Mouse (Mus musculus) heart, embryonic 16.5 days (tissue): Measurements from ENCODE around the gene 2310022B05Rik. TPM values are rescaled to one million over a fixed set of nuclear protein-coding genes. Genes with fewer than 3 reads are reported as not detected.
A peak's percentile ranks its signal among the peaks of the same experiment; 100 is the strongest.

Source experiments
- ATAC-seq: fragments of 200-750 bp; cut with Nextera tagmentation; replicated peaks from 2 replicates; pipeline ENCODE4 v1.8.0; 2017; ENCODE audit warnings: moderate number of reproducible peaks; ENCODE audit not compliant: insufficient read depth, low FRiP score; ENCODE audit errors: extremely low read depth
- H3K27ac ChIP-seq: fragments of 300-500 bp; sonication (generic); 2 replicates; pipeline ENCODE4 v1.5.1; 2014; ENCODE audit warnings: mild to moderate bottlenecking, low read length, control low read depth, moderate library complexity
- H3K27me3 ChIP-seq: fragments of 300-500 bp; sonication (generic); 2 replicates; pipeline ENCODE4 v1.6.1; 2014; ENCODE audit warnings: low read length, mixed read lengths; ENCODE audit not compliant: control insufficient read depth, insufficient read depth
- H3K36me3 ChIP-seq: fragments of 300-500 bp; sonication (generic); 2 replicates; pipeline ENCODE4 v1.6.1; 2014; ENCODE audit not compliant: control insufficient read depth, insufficient read depth
- H3K4me1 ChIP-seq: fragments of 300-500 bp; sonication (generic); 2 replicates; pipeline ENCODE4 v1.6.1; 2014; ENCODE audit warnings: low read length, mixed read lengths; ENCODE audit not compliant: control insufficient read depth, insufficient read depth
- H3K4me2 ChIP-seq: fragments of 300-500 bp; sonication (generic); 2 replicates; pipeline ENCODE4 v1.6.1; 2014; ENCODE audit warnings: low read depth, mild to moderate bottlenecking, control low read depth, low read length
- H3K4me3 ChIP-seq: fragments of 300-500 bp; sonication (generic); 2 replicates; pipeline ENCODE4 v1.5.1; 2014; ENCODE audit warnings: mild to moderate bottlenecking, control low read depth, low read length
- H3K9ac ChIP-seq: fragments of 300-500 bp; sonication (generic); 2 replicates; pipeline ENCODE4 v1.6.1; 2014; ENCODE audit warnings: low read length, control low read depth
- H3K9me3 ChIP-seq: fragments of 300-500 bp; sonication (generic); replicated peaks from 2 replicates; pipeline ENCODE4 v1.6.1; 2016; ENCODE audit warnings: low read length; ENCODE audit not compliant: control insufficient read depth
- WGBS: fragments of 180-500 bp; shearing (Covaris S2); extraction: QIAGEN DNeasy Blood & Tissue Kit; methylation state at CpG from one replicate; pipeline ENCODE4 v1.1.7; 2014; 5-methylcytosine and 5-hydroxymethylcytosine counted together
- polyA plus RNA-seq: library from polyadenylated mRNA; unstranded; fragments of >200 nt; fragmentation: Nextera tagmentation; extraction: Ambion mirVana; gene quantifications from 2 replicates; pipeline ENCODE4 v1.2.1, GENCODE M21; 2015

The 2310022B05Rik gene
- polyA plus RNA-seq, 1 experiment from 2014 or later, result 39.3 TPM

- 55% methylated on average over 7 of the region's 7 CpGs for WGBS
- peaks cover 16% of the 10 kb centered on the region for H3K36me3 ChIP-seq
- H3K27me3 ChIP-seq, result no peaks in the 10 kb centered on the region
- peak overlapping the region; percentile 97 for H3K27ac ChIP-seq
- H3K9ac ChIP-seq, result no peak overlapping the region
- no peak for ATAC-seq
- H3K9me3 ChIP-seq, result no peaks in the 10 kb centered on the region
- peaks cover 29% of the 10 kb centered on the region for H3K4me1 ChIP-seq
- no peak overlapping the region for H3K4me3 ChIP-seq
- H3K4me2 ChIP-seq, result no peak overlapping the region
Observed at GRCm38 (mm10) chr8:124631966-124632365, 31.2 kb downstream of the 2310022B05Rik start.

DNA sequence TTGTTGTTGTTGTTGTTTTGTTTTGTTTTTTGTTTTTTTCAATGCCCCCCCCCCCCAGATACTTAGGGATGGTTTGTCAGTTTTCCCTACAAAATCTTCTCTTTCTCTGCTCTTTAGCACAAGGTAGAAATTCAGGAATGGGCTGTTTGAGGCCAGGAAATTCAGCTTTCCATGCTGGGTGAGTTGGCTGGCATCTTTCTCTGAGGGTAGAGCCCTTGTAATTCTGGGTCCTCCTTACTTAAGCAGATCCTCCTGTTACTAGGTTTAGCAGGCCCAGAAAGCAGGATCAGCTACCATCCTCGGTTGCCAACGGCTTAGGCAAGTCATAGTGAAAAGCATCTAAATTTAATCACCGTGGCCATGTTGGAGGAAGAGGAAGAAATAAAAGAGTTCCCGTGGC, 32.3 kb downstream of the 2310022B05Rik start:
- Histone ChIP-seq H3K9ac (no peak overlapping the region), H3K4me1 (peaks cover 29% of the 10 kb centered on the region), H3K4me2 (no peak overlapping the region), H3K36me3 (peaks cover 6% of the 10 kb centered on the region), H3K27me3 (no peaks in the 10 kb centered on the region), H3K27ac (0 out of 2 replicates have a peak overlapping the region, but pooled peaks have one; percentile 7), H3K9me3 (no peaks in the 10 kb centered on the region), H3K4me3 (no peak overlapping the region)
- WGBS, result 73% methylated on average over 4 of the region's 4 CpGs
- ATAC-seq, result no peak

DNA sequence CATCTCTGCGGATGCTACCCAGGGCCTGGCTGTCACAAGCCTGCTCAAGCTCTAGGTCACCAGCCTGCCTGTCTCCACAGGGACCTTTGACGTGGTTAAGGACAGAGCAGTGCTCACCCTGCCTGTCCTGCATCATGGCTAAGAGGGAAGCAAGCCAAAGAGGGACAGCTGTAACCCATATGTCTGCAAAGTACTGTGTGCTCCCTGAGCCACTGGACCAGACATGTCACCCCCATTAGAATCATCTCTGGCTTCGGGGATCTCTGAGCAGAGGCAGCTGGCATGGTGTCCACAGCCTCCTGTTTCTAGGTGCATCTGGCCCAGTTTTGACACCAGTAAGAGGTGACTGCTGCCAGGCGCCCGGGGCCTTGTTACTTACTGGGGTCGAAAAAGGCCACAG, 32.7 kb downstream of the 2310022B05Rik start:
- Histone ChIP-seq H3K4me1 (peaks cover 29% of the 10 kb centered on the region), H3K4me3 (no peak overlapping the region), H3K27ac (no peak overlapping the region), H3K36me3 (peaks cover 2% of the 10 kb centered on the region), H3K27me3 (no peaks in the 10 kb centered on the region), H3K9ac (no peak overlapping the region), H3K4me2 (no peak overlapping the region), H3K9me3 (no peaks in the 10 kb centered on the region)
- 73% methylated on average over 6 of the region's 6 CpGs for WGBS
- ATAC-seq, result no peak

DNA sequence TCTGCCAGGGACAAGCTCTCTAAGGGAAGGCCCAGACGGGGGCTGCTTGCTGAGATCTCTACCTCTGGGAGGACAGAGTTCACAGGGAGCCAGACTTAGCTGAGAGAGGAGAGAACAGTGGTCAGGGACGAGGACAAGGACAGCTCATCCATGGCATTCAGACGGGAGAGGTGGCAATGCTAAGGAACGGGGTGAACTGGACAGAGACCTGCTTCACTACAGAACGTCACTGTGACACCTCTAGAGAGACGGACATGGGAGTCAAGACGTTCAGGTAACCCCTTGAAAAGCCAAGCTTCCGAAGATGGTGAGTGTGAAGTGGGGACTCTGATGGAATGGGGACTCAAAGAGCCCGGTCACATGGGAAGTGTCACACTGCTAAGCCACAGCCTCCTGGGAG, 36.9 kb downstream of the 2310022B05Rik start:
- 84% methylated on average over 9 of the region's 9 CpGs for WGBS
- Histone ChIP-seq H3K27me3 (no peaks in the 10 kb centered on the region), H3K27ac (no peak overlapping the region), H3K36me3 (no peaks in the 10 kb centered on the region), H3K9me3 (no peaks in the 10 kb centered on the region), H3K4me2 (no peak overlapping the region), H3K9ac (no peak overlapping the region), H3K4me1 (0 out of 2 replicates have a peak, but pooled peaks cover 4% of the 10 kb centered on the region), H3K4me3 (no peak overlapping the region)
- ATAC-seq, result no peak

GRCm38 (mm10) chr8:124621255-124621654, 41.9 kb downstream of the 2310022B05Rik start:
- WGBS, result 74% methylated on average over 5 of the region's 5 CpGs
- Histone ChIP-seq H3K9ac (no peak overlapping the region), H3K27me3 (peaks cover 4% of the 10 kb centered on the region; the same call in 1 of the 2 replicates), H3K4me2 (no peak overlapping the region), H3K4me1 (no peaks in the 10 kb centered on the region), H3K27ac (no peak overlapping the region), H3K36me3 (no peaks in the 10 kb centered on the region), H3K4me3 (no peak overlapping the region), H3K9me3 (no peaks in the 10 kb centered on the region)
- no peak for ATAC-seq

GRCm38 (mm10) chr8:124618252-124618651, 44.9 kb downstream of the 2310022B05Rik start:
- no peak overlapping the region for H3K4me2 ChIP-seq
- no peaks in the 10 kb centered on the region for H3K36me3 ChIP-seq
- H3K27ac ChIP-seq, result no peak overlapping the region
- WGBS, result 54% methylated on average over 9 of the region's 9 CpGs
- H3K4me3 ChIP-seq, result no peak overlapping the region
- H3K4me1 ChIP-seq, result no peaks in the 10 kb centered on the region
- H3K27me3 ChIP-seq, result peaks cover 6% of the 10 kb centered on the region; the same call in 1 of the 2 replicates
- H3K9me3 ChIP-seq, result no peaks in the 10 kb centered on the region
- ATAC-seq, result no peak
- H3K9ac ChIP-seq, result no peak overlapping the region

- no peaks in the 10 kb centered on the region for H3K9me3 ChIP-seq
- peak overlapping the region; percentile 84 for H3K4me2 ChIP-seq
- H3K4me3 ChIP-seq, result peak overlapping the region; percentile 54
- H3K27me3 ChIP-seq, result peaks cover 6% of the 10 kb centered on the region; the same call in 1 of the 2 replicates
- H3K9ac ChIP-seq, result peak overlapping the region; percentile 76
- ATAC-seq, result peak; percentile 77
- 12% methylated on average over 17 of the region's 17 CpGs for WGBS
- H3K36me3 ChIP-seq, result no peaks in the 10 kb centered on the region
- H3K27ac ChIP-seq, result no peak overlapping the region
- no peaks in the 10 kb centered on the region for H3K4me1 ChIP-seq
Observed at GRCm38 (mm10) chr8:124617266-124617869, 45.8 kb downstream of the 2310022B05Rik start.

DNA sequence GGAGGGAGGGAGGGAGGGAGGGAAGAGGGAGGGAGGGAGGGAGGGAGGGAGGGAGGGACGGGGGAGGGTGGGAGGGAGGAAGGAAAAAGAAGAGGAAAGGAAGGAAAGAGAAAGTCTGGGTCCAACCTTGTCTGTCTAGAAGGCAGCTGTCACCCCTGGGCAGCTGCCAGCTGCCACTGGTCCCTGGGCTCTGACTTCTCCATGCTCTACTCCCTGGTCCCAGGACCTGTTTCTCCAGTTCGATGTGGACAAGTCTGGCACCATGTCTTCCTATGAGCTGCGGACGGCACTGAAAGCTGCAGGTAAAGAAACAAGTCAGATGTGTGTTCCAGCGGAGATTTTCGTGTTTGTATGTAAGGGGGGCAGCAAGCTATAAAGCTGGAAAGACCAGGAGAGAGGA, 48.8 kb downstream of the 2310022B05Rik start:
- no peaks in the 10 kb centered on the region for H3K36me3 ChIP-seq
- no peaks in the 10 kb centered on the region for H3K4me1 ChIP-seq
- no peak for ATAC-seq
- WGBS, result 73% methylated on average over 5 of the region's 6 CpGs
- no peak overlapping the region for H3K4me3 ChIP-seq
- peaks cover 6% of the 10 kb centered on the region; the same call in 1 of the 2 replicates for H3K27me3 ChIP-seq
- H3K9me3 ChIP-seq, result no peaks in the 10 kb centered on the region
- H3K27ac ChIP-seq, result no peak overlapping the region
- no peak overlapping the region for H3K9ac ChIP-seq
- H3K4me2 ChIP-seq, result no peak overlapping the region

GRCm38 (mm10) chr8:124608972-124609353, 54.2 kb downstream of the 2310022B05Rik start:
- H3K4me1 ChIP-seq, result no peaks in the 10 kb centered on the region
- no peak overlapping the region for H3K27ac ChIP-seq
- no peak overlapping the region for H3K9ac ChIP-seq
- no peak overlapping the region for H3K4me3 ChIP-seq
- H3K9me3 ChIP-seq, result no peaks in the 10 kb centered on the region
- no peak for ATAC-seq
- H3K36me3 ChIP-seq, result no peaks in the 10 kb centered on the region
- 62% methylated on average over 9 of the region's 9 CpGs for WGBS
- H3K4me2 ChIP-seq, result no peak overlapping the region
- H3K27me3 ChIP-seq, result no peaks in the 10 kb centered on the region
